Mouse (Mus musculus) adrenal gland, adult (tissue): Measurements from ENCODE around the gene Ptpn9.

ENCODE experiments used
- DNase-seq, 2 experiments: peaks; one replicate each; pipeline ENCODE4 v3.0.0; 2022 to 2023; ENCODE audit warnings: low spot score in 1 of 2; ENCODE audit not compliant: inconsistent age in 2 of 2

The Ptpn9 gene

DNA sequence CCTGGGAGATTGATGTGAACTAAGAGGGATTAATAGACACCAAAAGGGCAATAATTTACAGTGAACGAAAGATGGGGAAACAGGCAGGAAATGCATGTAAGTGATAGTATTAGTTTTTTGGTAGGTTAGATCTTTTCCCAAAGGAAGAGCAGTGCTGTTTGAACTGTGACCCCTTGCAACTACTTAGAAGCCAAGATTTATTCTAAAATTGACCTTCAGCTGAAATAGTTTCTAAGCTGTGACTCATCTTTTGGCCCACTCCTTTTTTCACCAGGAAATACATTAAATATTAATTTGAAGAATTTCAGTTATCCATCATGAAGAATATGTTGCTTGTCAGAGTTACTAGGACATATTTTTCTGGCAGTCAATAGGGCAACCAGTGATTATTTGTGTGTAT is 19.0 kb downstream of the Ptpn9 start:
- DNase-seq = peak in 1 of 2 experiments; percentile 70

DNA sequence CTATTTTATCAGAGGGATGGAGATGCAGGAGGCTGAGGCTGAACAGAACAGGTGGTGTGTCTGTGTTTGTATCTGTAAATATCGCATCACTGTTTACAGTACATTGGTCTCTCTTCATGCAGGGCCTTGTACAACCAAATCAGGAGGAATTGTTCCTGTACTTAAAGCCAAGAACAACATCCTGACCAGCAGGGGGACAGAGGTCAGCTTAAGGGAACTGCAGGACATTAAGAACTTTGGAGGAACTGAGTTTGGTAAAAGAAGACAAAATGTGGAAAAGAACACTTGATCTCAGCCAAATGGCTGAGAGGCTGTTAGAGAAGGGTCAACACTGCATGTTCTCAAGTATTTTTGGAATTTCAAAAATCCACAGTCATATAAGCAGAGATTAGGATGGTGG is 20.0 kb downstream of the Ptpn9 start:
- DNase-seq = peak; percentile 39 to 63

- peak in 1 of 2 experiments; percentile 73 for DNase-seq
These were observed 22.9 kb downstream of the Ptpn9 start for GRCm38 (mm10) chr9:57017631-57018030.

- no peak for DNase-seq
These were observed 37.0 kb downstream of the Ptpn9 start for GRCm38 (mm10) chr9:57031756-57032155.

DNA sequence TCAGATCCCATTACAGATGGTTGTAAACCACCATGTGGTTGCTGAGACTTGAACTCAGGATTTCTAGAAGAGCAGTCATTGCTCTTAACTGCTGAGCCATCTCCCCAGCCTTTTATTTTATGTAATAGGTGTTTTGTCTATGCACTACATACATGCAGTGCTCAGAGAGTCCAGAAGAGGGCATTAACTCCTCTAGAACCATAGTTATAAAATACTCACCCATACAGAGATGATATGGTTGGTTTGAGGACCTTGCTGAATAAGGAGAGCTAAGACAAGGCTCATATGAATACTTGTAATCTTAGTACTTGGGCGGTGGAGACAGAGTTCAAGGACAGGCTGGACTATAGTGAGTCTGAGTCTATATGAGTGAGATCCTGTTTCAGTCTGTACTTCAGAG is 61.5 kb downstream of the Ptpn9 start:
- peak; percentile 37 to 84 for DNase-seq

DNA sequence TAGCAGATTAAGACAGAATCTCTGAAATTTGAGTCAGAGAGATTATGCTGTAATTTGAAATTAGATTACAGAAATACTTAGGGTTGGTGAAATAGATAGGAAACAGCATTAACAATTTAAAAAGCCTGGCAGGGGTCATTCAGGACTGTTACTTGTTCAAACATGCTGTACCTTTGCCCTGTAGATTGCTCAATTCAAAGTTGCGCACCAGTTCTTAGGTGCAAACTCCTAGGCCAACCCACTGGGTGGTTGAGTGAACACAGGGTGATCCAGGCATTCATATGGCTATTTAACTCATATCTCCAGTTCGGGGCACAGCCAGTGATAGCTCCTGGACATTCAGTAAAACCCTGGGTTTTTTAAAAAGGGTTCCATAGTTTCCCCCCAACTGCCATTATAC is 69.4 kb downstream of the Ptpn9 start:
- no peak for DNase-seq

- no peak for DNase-seq
These were observed 73.5 kb downstream of the Ptpn9 start for GRCm38 (mm10) chr9:57068266-57068665.

DNA sequence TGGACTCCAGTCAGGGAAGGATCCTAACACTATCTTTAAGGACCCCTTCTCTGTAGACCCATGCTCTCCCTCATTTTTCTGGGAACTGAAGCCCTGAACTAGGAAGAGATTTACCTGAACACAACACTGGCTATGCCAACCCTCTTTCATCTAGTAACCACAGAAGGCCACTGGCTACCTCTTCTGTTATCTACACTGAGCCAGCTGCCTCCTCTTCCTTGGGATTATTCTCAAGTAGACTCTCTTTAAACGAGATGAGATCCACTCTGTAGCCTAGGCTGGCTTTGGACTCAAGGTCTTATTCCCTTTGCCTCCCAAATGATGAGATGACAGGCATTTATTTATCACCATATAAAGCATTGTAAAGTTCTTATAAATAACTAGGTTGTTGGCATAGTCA is 75.5 kb downstream of the Ptpn9 start:
- DNase-seq = no peak

DNA sequence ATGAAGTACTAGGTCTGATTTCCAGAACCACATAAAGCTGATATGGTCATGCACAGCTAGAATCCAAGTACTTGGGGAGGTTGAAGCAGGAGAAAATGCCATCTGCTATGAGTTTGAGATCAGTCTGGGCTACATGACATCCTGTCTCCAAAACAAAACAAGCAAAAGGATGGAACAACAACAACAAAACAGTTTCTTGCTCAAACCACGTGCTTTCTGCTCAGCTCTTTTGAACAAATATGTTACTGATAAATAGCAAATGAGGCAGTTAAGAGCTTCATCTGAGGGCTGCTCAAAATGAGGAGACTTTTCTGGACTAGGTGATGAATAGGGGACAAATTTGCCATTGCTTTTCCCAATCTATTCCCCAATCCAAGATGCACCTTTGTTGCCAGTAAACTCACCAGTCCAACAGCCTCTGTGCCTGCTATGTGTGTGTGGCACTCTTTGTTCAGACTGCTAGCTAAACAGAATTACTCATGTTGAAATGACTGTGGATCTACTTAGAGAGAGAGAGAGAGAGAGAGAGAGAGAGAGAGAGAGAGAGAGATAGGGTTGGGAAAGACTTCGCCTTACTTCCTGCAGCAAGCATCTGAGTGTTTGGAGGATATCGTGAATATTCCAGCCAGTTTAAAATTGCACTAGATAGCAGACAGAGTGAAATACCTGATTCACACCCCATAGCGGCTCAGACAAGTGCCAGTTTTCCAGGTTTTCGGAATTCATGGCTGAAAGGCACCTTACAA is 76.2 kb downstream of the Ptpn9 start:
- peak in 1 of 2 experiments; percentile 43 for DNase-seq

GRCm38 (mm10) chr9:57071801-57072351 is 77.2 kb downstream of the Ptpn9 start, which contains the start of gene Sin3a:
Gene Sin3a (plus strand): TSS chr9:57072040.
- peak; percentile 82 to 95 for DNase-seq

DNA sequence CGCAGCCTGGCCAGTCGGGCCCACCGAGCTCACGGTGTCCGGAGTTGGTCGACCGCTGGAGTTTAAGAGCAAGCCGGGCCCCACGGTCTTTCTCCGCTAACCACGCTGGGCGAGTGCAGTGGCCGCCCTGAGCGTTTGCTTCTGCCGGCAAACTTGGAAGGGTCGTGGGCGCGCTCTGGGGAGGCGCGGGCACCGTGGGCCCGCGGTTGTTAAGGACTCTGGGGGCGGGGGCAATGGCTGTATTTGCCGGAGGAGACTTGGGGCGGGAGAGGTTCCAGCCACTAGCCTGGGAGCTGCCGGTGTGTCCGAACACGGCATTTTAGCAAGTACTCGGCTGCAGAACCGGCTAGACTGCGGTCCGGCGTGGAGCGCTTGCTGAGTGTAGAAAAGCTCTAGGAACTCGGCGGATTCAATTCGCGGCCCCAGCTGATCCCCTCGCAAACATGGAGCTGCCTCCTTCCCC is 77.8 kb downstream of the Ptpn9 start:
- no peak for DNase-seq

GRCm38 (mm10) chr9:57072989-57073789 is 78.5 kb downstream of the Ptpn9 start:
- peak; percentile 98 to 99 for DNase-seq

DNA sequence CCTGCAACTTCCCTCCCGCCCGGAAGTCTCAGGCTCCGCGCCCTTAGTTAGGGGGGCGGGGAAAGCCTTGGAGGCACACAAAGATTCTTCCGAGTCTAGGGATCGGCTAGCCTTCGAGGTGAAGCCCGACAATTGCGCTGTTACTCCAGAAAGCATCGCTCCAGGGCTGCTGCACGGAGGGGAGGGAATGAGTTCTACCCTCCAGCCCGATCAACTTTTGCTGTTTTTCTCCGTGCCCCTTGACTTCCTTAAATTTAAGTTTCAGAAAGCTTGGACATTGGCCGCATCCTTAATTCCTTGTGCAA is 79.0 kb downstream of the Ptpn9 start:
- DNase-seq = no peak

GRCm38 (mm10) chr9:57074171-57074821 is 79.6 kb downstream of the Ptpn9 start:
- DNase-seq = peak in 1 of 2 experiments; percentile 60

GRCm38 (mm10) chr9:57074822-57075603 is 80.3 kb downstream of the Ptpn9 start:
- peak; percentile 89 to 94 for DNase-seq

GRCm38 (mm10) chr9:57075681-57076381 is 81.1 kb downstream of the Ptpn9 start:
- DNase-seq = peak; percentile 99 to 100

- DNase-seq = peak; percentile 94 to 98
These were observed 82.3 kb downstream of the Ptpn9 start for GRCm38 (mm10) chr9:57076701-57077660.

- no peak for DNase-seq
These were observed 87.5 kb downstream of the Ptpn9 start for GRCm38 (mm10) chr9:57082236-57082635.
